Mouse (Mus musculus) mesoderm, embryonic 11.5 days (tissue): Measurements from ENCODE around the gene Pfn5.
"Not testable (repeated sequence)": the region's sequence is repeated elsewhere in the genome, so short reads cannot be mapped to it uniquely, and the experiment has no call there.

Experiments
- DNase-seq: peaks from one replicate; pipeline ENCODE4 v3.0.0-alpha.2; 2012; ENCODE audit warnings: low read depth, low spot score

Gene Pfn5

GRCm38 (mm10) chrX:95557887-95558286 lies at the start of gene Pfn5, which contains the start of gene Asb12:
Pfn5 (plus strand) TSS chrX:95558104.
Asb12 (minus strand) TSS chrX:95557987.
- DNase-seq: no peak

GRCm38 (mm10) chrX:95523883-95524282 lies 34.0 kb upstream of the Pfn5 start:
- DNase-seq: no peak

GRCm38 (mm10) chrX:95525166-95525565 lies 32.7 kb upstream of the Pfn5 start:
- no peak for DNase-seq

GRCm38 (mm10) chrX:95535493-95535892 lies 22.4 kb upstream of the Pfn5 start:
- not testable (repeated sequence) for DNase-seq

- DNase-seq: no peak
These were observed 3.6 kb upstream of the Pfn5 start for GRCm38 (mm10) chrX:95554321-95554720.

GRCm38 (mm10) chrX:95600609-95601008 lies 42.7 kb downstream of the Pfn5 start:
- peak; percentile 36 for DNase-seq
